Mouse (Mus musculus) hindbrain, embryonic 16.5 days (tissue): ENCODE measurements around the gene Tns3. TPM values are rescaled to one million over a fixed set of nuclear protein-coding genes. Genes with fewer than 3 reads are reported as not detected.

Experiments
- ATAC-seq: fragments of 200-750 bp; cut with Nextera tagmentation; 2 replicates; pipeline ENCODE4 v1.8.0; 2017; ENCODE audit warnings: moderate TSS enrichment, moderate library complexity
- H3K27ac ChIP-seq: fragments of 300-500 bp; sonication (generic); 2 replicates; pipeline ENCODE4 v1.5.1; 2014; ENCODE audit warnings: low read depth, mild to moderate bottlenecking, control low read depth, low read length, moderate library complexity
- H3K27me3 ChIP-seq: fragments of 300-500 bp; sonication (generic); replicated peaks from 2 replicates; pipeline ENCODE4 v1.6.1; 2014; ENCODE audit warnings: low read length; ENCODE audit not compliant: control insufficient read depth, insufficient read depth
- H3K36me3 ChIP-seq: fragments of 300-500 bp; sonication (generic); 2 replicates; pipeline ENCODE4 v1.6.1; 2014; ENCODE audit warnings: mild to moderate bottlenecking, low read length, moderate library complexity, mixed read lengths; ENCODE audit not compliant: control insufficient read depth, insufficient read depth
- H3K4me1 ChIP-seq: fragments of 300-500 bp; sonication (generic); 2 replicates; pipeline ENCODE4 v1.6.1; 2014; ENCODE audit warnings: low read depth, low read length; ENCODE audit not compliant: control insufficient read depth, insufficient read depth
- H3K4me2 ChIP-seq: fragments of 300-500 bp; sonication (generic); 2 replicates; pipeline ENCODE4 v1.6.1; 2014; ENCODE audit warnings: mild to moderate bottlenecking, low read length, control low read depth, moderate library complexity
- H3K4me3 ChIP-seq: fragments of 300-500 bp; sonication (generic); 2 replicates; pipeline ENCODE4 v1.5.1; 2014; ENCODE audit warnings: mild to moderate bottlenecking, low read length, control low read depth, moderate library complexity
- H3K9ac ChIP-seq: fragments of 300-500 bp; sonication (generic); 2 replicates; pipeline ENCODE4 v1.6.1; 2014; ENCODE audit warnings: low read depth, mild to moderate bottlenecking, control low read depth, low read length, moderate library complexity
- H3K9me3 ChIP-seq: fragments of 300-500 bp; sonication (generic); 2 replicates; pipeline ENCODE4 v1.6.1; 2014; ENCODE audit warnings: mild to moderate bottlenecking, low read length, moderate library complexity; ENCODE audit not compliant: control insufficient read depth
- WGBS: fragments of 180-500 bp; shearing (Covaris S2); extraction: QIAGEN DNeasy Blood & Tissue Kit; methylation state at CpG from one replicate; pipeline ENCODE4 v1.1.7; 2014; 5-methylcytosine and 5-hydroxymethylcytosine counted together
- polyA plus RNA-seq: library from polyadenylated mRNA; unstranded; fragments of >200 nt; fragmentation: Nextera tagmentation; extraction: Ambion mirVana; gene quantifications from 2 replicates; pipeline ENCODE4 v1.2.1, GENCODE M21; 2015

Tns3 gene
- polyA plus RNA-seq, 1 experiment from 2014 or later: 7.5 TPM

GRCm38 (mm10) chr11:8444759-8445422 is 219.4 kb downstream of the Tns3 start:
- Histone ChIP-seq H3K4me2 (no peak overlapping the region), H3K4me1 (peaks cover 7% of the 10 kb centered on the region), H3K27me3 (no peaks in the 10 kb centered on the region; the same call in 1 of the 2 replicates), H3K36me3 (no peaks in the 10 kb centered on the region), H3K9ac (no peak overlapping the region), H3K27ac (no peak overlapping the region), H3K9me3 (no peaks in the 10 kb centered on the region), H3K4me3 (no peak overlapping the region)
- no peak for ATAC-seq
- 80% methylated on average over 13 of the region's 13 CpGs for WGBS

DNA sequence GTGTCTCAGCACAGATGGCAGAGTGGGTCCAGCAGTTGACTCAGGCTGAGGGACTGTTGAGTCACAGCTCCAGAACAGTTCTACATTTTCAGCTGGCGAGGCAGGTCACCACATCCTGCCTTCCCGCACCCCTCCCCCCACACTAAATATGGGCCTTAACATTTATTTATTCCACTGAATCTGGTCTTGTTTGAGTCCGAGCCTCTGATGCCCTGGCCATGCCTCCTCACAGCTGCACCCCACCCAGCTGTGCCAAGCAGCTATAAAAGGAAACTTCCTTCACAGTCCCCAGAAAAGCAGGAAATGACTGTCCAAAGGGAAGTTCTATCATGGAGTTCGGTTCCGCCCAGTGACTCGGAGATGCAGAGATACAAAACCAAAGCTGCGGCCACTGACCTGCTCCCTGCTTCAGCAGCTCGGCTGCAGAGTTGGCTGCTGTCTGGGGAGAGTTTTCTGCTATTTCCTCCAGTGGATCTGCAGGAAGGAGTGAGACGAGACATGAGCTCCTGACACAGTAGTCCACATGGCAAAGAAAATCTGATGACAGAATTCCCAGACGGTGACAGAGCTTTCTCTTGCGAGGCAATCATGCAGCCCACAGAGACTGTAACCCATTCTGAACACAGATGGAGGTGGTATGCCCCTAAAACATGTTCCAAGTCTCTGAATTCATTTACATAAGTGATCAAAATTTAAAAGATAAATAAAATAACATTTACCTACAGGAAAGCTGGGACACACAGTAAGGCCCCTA is 220.6 kb downstream of the Tns3 start:
- Histone ChIP-seq H3K4me3 (no peak overlapping the region), H3K9me3 (no peaks in the 10 kb centered on the region), H3K4me1 (peaks cover 7% of the 10 kb centered on the region), H3K9ac (no peak overlapping the region), H3K27ac (no peak overlapping the region), H3K4me2 (no peak overlapping the region), H3K27me3 (no peaks in the 10 kb centered on the region; the same call in 1 of the 2 replicates), H3K36me3 (no peaks in the 10 kb centered on the region)
- 81% methylated on average over 11 of the region's 11 CpGs for WGBS
- no peak for ATAC-seq

- H3K9me3 ChIP-seq: no peaks in the 10 kb centered on the region
- 87% methylated on average over 2 of the region's 2 CpGs for WGBS
- H3K36me3 ChIP-seq: no peaks in the 10 kb centered on the region
- peaks cover under 1% of the 10 kb centered on the region; the same call in 1 of the 2 replicates for H3K4me1 ChIP-seq
- H3K4me3 ChIP-seq: no peak overlapping the region
- no peak for ATAC-seq
- H3K27me3 ChIP-seq: no peaks in the 10 kb centered on the region
- no peak overlapping the region for H3K4me2 ChIP-seq
- H3K9ac ChIP-seq: no peak overlapping the region
- H3K27ac ChIP-seq: no peak overlapping the region
Measured at GRCm38 (mm10) chr11:8440706-8441105, 223.6 kb downstream of the Tns3 start.

DNA sequence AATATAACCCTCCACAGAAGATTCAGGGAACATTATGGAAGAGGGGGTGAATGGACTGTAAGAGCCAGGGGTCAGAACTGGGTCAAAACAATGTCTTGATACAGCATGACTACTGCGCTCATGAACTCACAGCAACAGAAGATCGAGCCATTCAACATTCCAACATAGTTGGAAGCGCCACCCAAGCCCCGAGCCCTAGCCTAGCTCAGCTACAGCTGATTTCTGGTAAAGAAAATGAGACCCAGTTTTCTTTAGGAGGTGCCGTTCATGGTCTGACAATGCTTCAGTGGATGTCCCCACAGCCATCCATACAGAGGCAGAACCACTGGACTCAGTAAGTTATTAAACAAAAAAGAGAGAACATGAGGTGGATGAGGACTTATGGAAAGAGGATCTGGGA is 224.1 kb downstream of the Tns3 start:
- 90% methylated on average over 5 of the region's 5 CpGs for WGBS
- no peak overlapping the region for H3K4me3 ChIP-seq

GRCm38 (mm10) chr11:8439035-8439434 is 225.3 kb downstream of the Tns3 start:
- Histone ChIP-seq H3K4me2 (no peak overlapping the region), H3K4me1 (no peaks in the 10 kb centered on the region), H3K9me3 (no peaks in the 10 kb centered on the region), H3K27ac (no peak overlapping the region), H3K4me3 (no peak overlapping the region), H3K27me3 (no peaks in the 10 kb centered on the region), H3K36me3 (no peaks in the 10 kb centered on the region), H3K9ac (no peak overlapping the region)
- WGBS: 90% methylated on average over 9 of the region's 9 CpGs
- ATAC-seq: no peak

More for the DNA sequence above, 224.1 kb downstream of the Tns3 start:
- ATAC-seq: no peak
- no peak overlapping the region for H3K27ac ChIP-seq
- H3K36me3 ChIP-seq: no peaks in the 10 kb centered on the region
- H3K9ac ChIP-seq: no peak overlapping the region
- H3K4me2 ChIP-seq: no peak overlapping the region
- H3K27me3 ChIP-seq: no peaks in the 10 kb centered on the region
- no peaks in the 10 kb centered on the region for H3K9me3 ChIP-seq
- no peaks in the 10 kb centered on the region for H3K4me1 ChIP-seq

GRCm38 (mm10) chr11:8438269-8438668 is 226.1 kb downstream of the Tns3 start:
- no peak for ATAC-seq
- Histone ChIP-seq H3K9me3 (no peaks in the 10 kb centered on the region), H3K27ac (no peak overlapping the region), H3K4me1 (no peaks in the 10 kb centered on the region), H3K4me2 (no peak overlapping the region), H3K36me3 (no peaks in the 10 kb centered on the region), H3K4me3 (no peak overlapping the region), H3K27me3 (no peaks in the 10 kb centered on the region), H3K9ac (no peak overlapping the region)
- WGBS: 88% methylated on average over 4 of the region's 4 CpGs

- no peak for ATAC-seq
- no peaks in the 10 kb centered on the region for H3K9me3 ChIP-seq
- H3K36me3 ChIP-seq: no peaks in the 10 kb centered on the region
- no peaks in the 10 kb centered on the region for H3K27me3 ChIP-seq
- H3K4me3 ChIP-seq: no peak overlapping the region
- no peaks in the 10 kb centered on the region for H3K4me1 ChIP-seq
- no peak overlapping the region for H3K9ac ChIP-seq
- WGBS: 93% methylated on average over 6 of the region's 6 CpGs
- no peak overlapping the region for H3K4me2 ChIP-seq
- H3K27ac ChIP-seq: no peak overlapping the region
Measured at GRCm38 (mm10) chr11:8435101-8435500, 229.2 kb downstream of the Tns3 start.

- Histone ChIP-seq H3K9me3 (no peaks in the 10 kb centered on the region), H3K4me3 (no peak overlapping the region), H3K9ac (no peak overlapping the region), H3K4me2 (no peak overlapping the region), H3K27me3 (no peaks in the 10 kb centered on the region), H3K27ac (no peak overlapping the region), H3K4me1 (no peaks in the 10 kb centered on the region), H3K36me3 (no peaks in the 10 kb centered on the region)
- 97% methylated on average over 6 of the region's 6 CpGs for WGBS
- no peak for ATAC-seq
Measured at GRCm38 (mm10) chr11:8434366-8434765, 230.0 kb downstream of the Tns3 start.

DNA sequence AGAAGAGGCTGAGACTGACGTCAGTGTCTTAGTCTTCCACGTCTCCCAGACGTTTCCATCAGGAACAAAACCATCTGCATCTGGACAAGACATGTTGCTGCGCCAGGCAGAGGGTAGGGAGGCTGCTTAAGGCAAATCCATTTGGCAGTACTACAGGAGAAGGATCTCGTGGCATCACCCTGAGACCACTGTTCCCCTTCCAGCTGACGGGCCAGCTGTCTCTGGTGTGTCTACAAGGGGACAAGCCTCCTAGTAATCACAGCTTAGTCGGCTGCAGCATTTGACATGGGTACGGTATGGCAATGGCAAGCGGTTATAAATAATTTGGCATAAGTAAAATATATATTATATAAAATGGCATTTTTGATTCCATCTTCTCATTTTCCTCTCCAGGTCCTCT is 230.9 kb downstream of the Tns3 start:
- ATAC-seq: no peak
- Histone ChIP-seq H3K27ac (no peak overlapping the region), H3K4me1 (no peaks in the 10 kb centered on the region), H3K9me3 (no peaks in the 10 kb centered on the region), H3K36me3 (no peaks in the 10 kb centered on the region), H3K4me2 (no peak overlapping the region), H3K4me3 (no peak overlapping the region), H3K27me3 (no peaks in the 10 kb centered on the region), H3K9ac (no peak overlapping the region)
- WGBS: 85% methylated on average over 9 of the region's 9 CpGs
